Mouse (Mus musculus): ENCODE data around the gene Tut7.
"Not testable (repeated sequence)": the region's sequence is repeated elsewhere in the genome, so short reads cannot be mapped to it uniquely, and the experiment has no call there.

Tut7 gene

DNA sequence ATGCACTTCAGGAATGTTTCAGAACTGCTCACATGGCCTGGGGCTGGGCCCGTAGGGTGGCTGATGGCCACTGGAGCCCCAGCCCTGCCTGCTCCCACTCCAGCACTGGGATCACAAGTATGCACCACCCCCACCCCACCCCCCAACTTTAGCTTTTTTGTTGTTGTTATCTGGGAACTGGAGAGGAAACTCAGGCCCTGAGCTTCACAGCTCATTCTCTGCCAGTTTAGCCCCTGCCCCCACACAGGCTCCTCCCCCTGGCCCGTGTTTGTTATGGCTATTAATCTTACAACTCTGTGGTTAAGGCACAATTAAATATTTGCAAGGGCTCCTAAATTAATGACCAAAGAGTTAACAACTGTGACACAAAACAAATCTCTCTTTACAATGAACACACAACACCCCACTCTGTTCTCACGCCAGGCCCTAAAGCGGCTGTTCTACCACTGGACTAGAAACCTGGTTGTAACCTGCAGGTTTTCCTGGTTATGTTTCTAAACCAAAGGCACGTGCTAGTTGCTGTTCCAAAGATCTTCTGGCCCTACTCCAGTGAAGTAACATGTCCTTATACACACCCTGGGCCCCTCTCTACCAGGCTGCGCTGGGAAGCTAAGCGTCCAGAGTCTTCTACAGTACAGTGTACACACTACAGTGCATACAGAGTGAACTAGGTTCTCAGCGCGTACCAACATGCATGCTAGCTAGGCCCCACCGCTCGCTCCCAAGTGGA lies 56.0 kb downstream of the Tut7 start:
- DNase-seq (ENCODE audit: extremely low spot score, low spot score) = no peak

- no peak for DNase-seq (ENCODE audit: extremely low spot score, low spot score)
Observed at GRCm38 (mm10) chr13:59762791-59763190, 60.2 kb downstream of the Tut7 start.

- no peak for DNase-seq (ENCODE audit: extremely low spot score, low spot score)
Observed at GRCm38 (mm10) chr13:59756906-59757305, 66.0 kb downstream of the Tut7 start.

DNA sequence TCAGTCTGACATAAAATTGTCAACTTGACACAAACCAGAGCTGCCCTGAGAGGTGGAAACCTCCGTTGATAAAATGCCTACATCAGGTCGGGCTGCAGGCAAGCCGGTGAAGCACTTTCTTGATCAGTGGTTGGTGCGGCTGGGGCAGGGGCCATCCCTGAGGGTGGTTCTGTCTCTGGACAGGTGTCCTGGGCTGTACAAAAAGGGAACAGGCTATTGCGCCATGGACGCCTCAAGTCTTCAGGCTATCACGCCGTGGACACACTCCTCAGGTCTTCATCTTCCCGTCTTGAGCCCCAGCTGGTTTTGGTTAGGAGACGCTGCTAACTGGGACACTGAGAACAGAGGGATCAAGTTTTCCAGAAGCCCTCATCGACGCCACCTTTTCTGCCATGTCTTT lies 72.6 kb downstream of the Tut7 start:
- DNase-seq (ENCODE audit: extremely low spot score, low spot score) = no peak

- DNase-seq (ENCODE audit: extremely low spot score, low spot score) = no peak
Observed at GRCm38 (mm10) chr13:59746711-59747110, 76.2 kb downstream of the Tut7 start, which contains the start of gene 1700014D04Rik. Gene 1700014D04Rik, minus strand, starts transcription at chr13:59746752.

DNA sequence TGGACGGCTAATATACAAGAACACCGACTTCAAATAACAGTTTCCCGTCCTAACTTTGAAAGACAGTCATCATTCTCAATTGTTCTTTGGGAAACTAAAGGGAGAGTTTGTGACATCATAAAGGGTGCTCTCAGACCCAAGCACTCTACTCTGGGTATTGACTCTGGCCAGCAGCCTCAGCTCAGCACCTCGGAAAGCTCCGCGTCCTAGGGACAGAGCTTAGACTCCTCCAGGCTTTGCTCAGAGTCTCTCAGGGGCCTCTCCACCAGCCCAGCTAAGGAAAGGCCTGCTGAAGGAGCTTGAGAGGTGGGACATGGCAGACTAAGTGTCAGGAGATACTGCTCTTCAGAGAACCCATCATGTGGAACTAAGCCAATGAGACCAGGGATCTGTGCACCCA lies 76.8 kb downstream of the Tut7 start:
- no peak for DNase-seq (ENCODE audit: extremely low spot score, low spot score)

- DNase-seq (ENCODE audit: extremely low spot score, low spot score) = no peak
Observed at GRCm38 (mm10) chr13:59745462-59745861, 77.5 kb downstream of the Tut7 start.

DNA sequence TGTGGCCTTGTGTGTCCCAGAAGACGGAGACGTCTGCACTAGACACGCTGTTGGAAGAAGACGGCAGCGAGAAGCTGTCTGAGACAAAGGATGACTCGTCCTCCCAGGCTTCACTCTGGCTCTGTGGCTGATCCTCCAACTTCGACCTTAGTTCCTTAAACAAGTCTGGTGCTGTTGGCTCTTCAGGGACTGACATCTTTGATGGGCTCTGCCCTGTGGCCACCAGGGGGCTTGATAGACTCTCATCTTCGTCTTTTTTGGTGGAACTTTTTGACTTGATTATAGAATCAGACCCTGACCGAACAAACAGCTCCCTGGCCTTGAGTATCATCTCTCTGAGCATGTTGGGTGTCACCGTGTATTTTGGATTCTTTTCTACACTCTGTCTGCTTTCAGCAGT lies 81.2 kb downstream of the Tut7 start:
- no peak for DNase-seq (ENCODE audit: extremely low spot score, low spot score)

DNA sequence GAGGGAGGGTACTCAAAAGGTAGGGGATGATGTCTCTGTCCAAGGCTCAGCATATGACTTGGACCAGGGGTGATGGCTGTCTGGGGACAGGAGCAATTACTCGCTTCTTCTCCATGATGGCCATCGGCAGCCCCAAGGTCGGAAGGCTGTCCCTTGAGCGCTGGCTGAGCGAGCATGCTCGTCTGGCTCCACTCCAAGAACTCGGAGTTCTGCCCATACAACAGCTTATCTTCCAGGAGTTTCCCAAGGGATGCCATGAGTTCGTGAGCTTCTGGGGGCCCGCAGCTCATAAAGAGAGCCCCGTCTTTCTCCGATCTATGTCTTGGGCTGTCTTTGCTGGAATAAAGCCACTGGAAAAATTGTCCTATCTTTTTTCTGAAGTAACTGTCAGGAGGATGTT lies 81.9 kb downstream of the Tut7 start:
- no peak for DNase-seq (ENCODE audit: extremely low spot score, low spot score)

GRCm38 (mm10) chr13:59739397-59739796 lies 83.5 kb downstream of the Tut7 start:
- no peak for DNase-seq (ENCODE audit: extremely low spot score, low spot score)

DNA sequence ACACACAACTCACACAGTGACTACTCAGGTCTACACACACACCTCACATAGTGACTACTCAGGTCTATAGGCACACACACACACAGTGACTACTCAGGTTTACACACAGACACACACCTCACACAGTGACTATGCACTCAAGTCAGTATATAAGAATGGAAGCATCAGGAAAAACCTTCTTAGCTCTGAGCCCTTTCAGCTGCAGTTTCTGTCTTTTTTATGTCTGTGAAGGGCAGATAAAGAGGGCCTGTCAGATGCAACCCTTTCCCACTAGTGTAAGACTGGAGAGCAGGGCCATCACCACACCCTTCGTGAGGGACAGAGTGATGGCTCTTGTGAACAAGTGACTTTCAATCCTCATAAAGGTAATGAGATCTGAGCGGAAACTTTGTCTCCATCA lies 84.5 kb downstream of the Tut7 start:
- DNase-seq (ENCODE audit: extremely low spot score, low spot score) = no peak

- no peak for DNase-seq (ENCODE audit: extremely low spot score, low spot score)
Observed at GRCm38 (mm10) chr13:59735190-59735589, 87.8 kb downstream of the Tut7 start.

GRCm38 (mm10) chr13:59734347-59734746 lies 88.6 kb downstream of the Tut7 start:
- not testable (repeated sequence) for DNase-seq (ENCODE audit: extremely low spot score, low spot score)

GRCm38 (mm10) chr13:59733936-59734335 lies 89.0 kb downstream of the Tut7 start:
- no peak for DNase-seq (ENCODE audit: extremely low spot score, low spot score)

DNA sequence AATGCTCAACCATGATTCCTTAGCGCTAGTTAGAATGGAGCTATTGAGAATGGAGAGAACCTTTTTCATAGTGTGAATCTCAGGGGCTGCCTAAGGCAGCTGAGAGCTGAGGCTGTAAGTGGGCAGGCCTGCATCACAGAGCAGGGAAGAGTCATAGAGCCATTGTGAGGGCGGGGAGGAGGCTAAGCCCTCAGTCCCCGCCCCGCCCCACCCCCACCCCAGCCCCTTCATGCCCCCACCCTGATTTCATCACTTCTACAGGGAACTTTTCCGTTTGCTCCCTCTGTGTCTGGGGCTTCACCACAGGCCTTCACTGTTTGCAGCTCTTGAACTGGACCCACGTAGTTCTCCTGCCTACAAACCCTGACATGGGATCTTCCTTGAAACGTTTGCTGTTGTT lies 91.3 kb downstream of the Tut7 start, which contains the start of gene Spata31d1d:
Gene Spata31d1d, minus strand, starts transcription at position 101 of the 400 bp plus-strand sequence.
- DNase-seq (ENCODE audit: extremely low spot score, low spot score) = no peak

- DNase-seq (ENCODE audit: extremely low spot score, low spot score) = peak; percentile 84
Observed at GRCm38 (mm10) chr13:59728378-59729093, 94.4 kb downstream of the Tut7 start.

DNA sequence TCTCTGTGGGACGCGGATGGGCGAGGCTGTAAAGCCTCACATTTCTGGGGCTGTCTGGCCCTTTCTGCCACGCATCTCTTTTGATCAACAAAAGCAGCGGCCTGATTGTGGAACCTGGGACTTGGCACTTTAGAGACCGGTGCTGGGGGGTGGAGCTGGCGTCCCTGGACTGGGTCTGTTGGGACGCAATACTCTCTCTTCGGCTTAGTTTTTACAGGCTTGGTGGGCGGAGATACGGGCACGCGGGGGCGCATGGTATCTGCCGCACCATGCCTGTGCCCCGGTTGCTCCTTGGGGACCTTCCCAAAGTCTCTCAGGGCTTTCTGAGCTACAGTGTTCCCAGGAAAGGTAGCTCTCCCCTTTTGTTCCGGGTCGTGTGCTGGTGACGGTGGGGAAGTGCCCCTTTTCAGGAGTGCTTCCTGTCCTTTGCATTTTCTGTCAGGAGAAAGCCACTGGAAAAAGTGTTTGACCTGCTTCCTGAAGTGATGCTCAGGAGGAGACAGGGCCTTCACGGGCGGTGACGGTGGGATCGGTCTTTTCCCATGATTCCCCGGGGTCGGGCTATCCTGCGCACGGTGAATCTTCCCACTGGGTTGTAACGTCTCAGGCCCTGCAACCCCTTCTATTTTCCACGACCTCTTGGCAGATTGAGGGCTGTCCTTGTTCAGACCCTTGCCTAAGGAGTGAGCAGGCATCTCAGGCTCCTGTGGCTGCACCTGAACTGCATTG lies 96.6 kb downstream of the Tut7 start:
- peak; percentile 18 for DNase-seq (ENCODE audit: extremely low spot score, low spot score)

DNA sequence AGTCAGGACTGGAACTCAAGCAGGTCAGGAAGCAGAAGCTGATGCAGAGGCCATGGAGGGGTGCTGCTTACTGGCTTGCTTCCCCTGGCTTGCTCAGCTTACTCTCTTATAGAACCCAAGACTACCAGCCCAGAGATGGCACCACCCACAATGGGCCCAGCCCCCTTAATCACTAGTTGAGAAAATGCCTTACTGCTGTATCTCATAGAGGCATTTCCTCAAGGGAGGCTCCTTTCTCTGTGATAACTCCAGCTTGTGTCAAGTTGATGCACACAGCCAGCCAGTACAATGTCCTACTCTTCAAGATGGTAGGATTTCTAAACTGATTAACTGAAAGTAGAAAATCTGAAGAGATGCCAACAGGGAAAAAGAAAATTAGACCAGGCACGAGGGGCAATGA lies 100.9 kb downstream of the Tut7 start:
- DNase-seq (ENCODE audit: extremely low spot score, low spot score) = not testable (repeated sequence)
